Mouse (Mus musculus) kidney, postnatal 0 days (tissue): ENCODE measurements around the gene Rtl8c. TPM values are rescaled to one million over a fixed set of nuclear protein-coding genes. Genes with fewer than 3 reads are reported as not detected.
"Not testable (repeated sequence)": the region's sequence is repeated elsewhere in the genome, so short reads cannot be mapped to it uniquely, and the experiment has no call there.

Experiments used
- ATAC-seq: fragments of 200-750 bp; cut with Nextera tagmentation; replicated peaks from 2 replicates; pipeline ENCODE4 v1.8.0; 2017; ENCODE audit warnings: low read depth, moderate number of reproducible peaks, moderate TSS enrichment, moderate library complexity; ENCODE audit not compliant: low FRiP score
- DNase-seq: peaks from one replicate; pipeline ENCODE4 v3.0.0-alpha.2; 2016; ENCODE audit warnings: low spot score
- H3K27ac ChIP-seq: fragments of 300-500 bp; sonication (generic); 2 replicates; pipeline ENCODE4 v1.5.1; 2014; ENCODE audit warnings: mild to moderate bottlenecking
- H3K27me3 ChIP-seq: fragments of 300-500 bp; sonication (generic); 2 replicates; pipeline ENCODE4 v1.6.1; 2014; ENCODE audit warnings: low read length, mixed read lengths; ENCODE audit not compliant: insufficient read depth
- H3K36me3 ChIP-seq: fragments of 300-500 bp; sonication (generic); 2 replicates; pipeline ENCODE4 v1.6.1; 2014; ENCODE audit warnings: low read length, mixed read lengths; ENCODE audit not compliant: insufficient read depth
- H3K4me1 ChIP-seq: fragments of 300-500 bp; sonication (generic); replicated peaks from 2 replicates; pipeline ENCODE4 v1.6.1; 2014; ENCODE audit warnings: antibody characterized with exemption, low read length, mixed read lengths; ENCODE audit not compliant: insufficient read depth
- H3K4me2 ChIP-seq: fragments of 300-500 bp; sonication (generic); 2 replicates; pipeline ENCODE4 v1.6.1; 2014; ENCODE audit warnings: mild to moderate bottlenecking, low read length, moderate library complexity, mixed read lengths
- H3K4me3 ChIP-seq: fragments of 300-500 bp; sonication (generic); replicated peaks from 2 replicates; pipeline ENCODE4 v1.5.1; 2014; ENCODE audit warnings: low read depth, low read length
- H3K9ac ChIP-seq: fragments of 300-500 bp; sonication (generic); 2 replicates; pipeline ENCODE4 v1.6.1; 2014; ENCODE audit warnings: low read depth, low read length
- H3K9me3 ChIP-seq: fragments of 300-500 bp; sonication (generic); replicated peaks from 2 replicates; pipeline ENCODE4 v1.6.1; 2016; ENCODE audit warnings: low read length, inconsistent platforms, mixed read lengths
- CTCF ChIP-seq: IDR thresholded peaks from 2 replicates; pipeline ENCODE4 v1.5.1; 2016; ENCODE audit warnings: antibody characterized with exemption, low read depth, mild to moderate bottlenecking, moderate library complexity
- WGBS: fragments of 180-500 bp; shearing (Covaris S2); extraction: QIAGEN DNeasy Blood & Tissue Kit; methylation state at CpG from one replicate; pipeline ENCODE4 v1.1.7; 2014; 5-methylcytosine and 5-hydroxymethylcytosine counted together
- polyA plus RNA-seq: library from polyadenylated mRNA; unstranded; fragments of >200 nt; fragmentation: Nextera tagmentation; extraction: Ambion mirVana; gene quantifications from 2 replicates; pipeline ENCODE4 v1.2.1, GENCODE M21; 2015

The Rtl8c gene
- 70.2 and 71.8 TPM in 2 replicates for polyA plus RNA-seq

- no peaks in the 10 kb centered on the region for H3K27me3 ChIP-seq
- H3K36me3 ChIP-seq = no peaks in the 10 kb centered on the region
- peak within 1 kb of the TSS; percentile 54 for H3K9ac ChIP-seq
- H3K4me2 ChIP-seq = peak within 1 kb of the TSS; percentile 55
- DNase-seq (peak; percentile 71), ATAC-seq (peak; percentile 80)
- no peaks in the 10 kb centered on the region for H3K4me1 ChIP-seq
- H3K4me3 ChIP-seq = peak within 1 kb of the TSS; percentile 42
- 30% methylated on average over 20 of the region's 20 CpGs for WGBS
- H3K27ac ChIP-seq = peak within 1 kb of the TSS; percentile 36
- no peaks in the 10 kb centered on the region for H3K9me3 ChIP-seq
- TF ChIP-seq CTCF = no peak; the same call in 1 of the 2 replicates
Observed at GRCm38 (mm10) chrX:53607242-53608121, at the start of gene Rtl8c. Rtl8c (plus strand) TSS chrX:53608032.

DNA sequence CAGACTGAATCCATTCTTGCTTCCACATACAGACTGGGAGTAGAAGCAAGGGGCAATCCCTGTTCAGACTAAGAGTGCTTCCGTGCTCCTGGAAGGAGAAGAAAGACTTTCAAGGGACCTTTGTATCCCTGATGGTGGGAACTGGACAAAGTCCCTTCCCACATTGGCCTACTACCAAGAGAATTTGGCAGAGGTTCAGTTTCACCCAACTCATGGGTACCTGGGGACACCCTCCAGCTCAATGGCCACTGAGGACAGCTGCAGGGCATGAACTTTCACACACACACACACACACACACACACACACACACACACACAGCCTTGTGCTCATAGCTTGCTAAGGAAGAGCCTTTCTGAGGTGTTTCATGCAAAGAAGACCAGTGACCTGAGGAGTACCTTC, 28.5 kb upstream of the Rtl8c start:
- Histone ChIP-seq H3K9me3 (no peaks in the 10 kb centered on the region), H3K27me3 (no peaks in the 10 kb centered on the region), H3K27ac (no peak overlapping the region), H3K4me1 (no peaks in the 10 kb centered on the region), H3K4me2 (no peak overlapping the region), H3K9ac (no peak overlapping the region), H3K4me3 (no peak overlapping the region), H3K36me3 (no peaks in the 10 kb centered on the region)
- DNase-seq (no peak), ATAC-seq (no peak)
- TF ChIP-seq CTCF = no peak
- WGBS = 69% methylated on average over 1 of the region's 1 CpGs

GRCm38 (mm10) chrX:53581407-53581806, 26.4 kb upstream of the Rtl8c start:
- not testable (repeated sequence) for ATAC-seq, H3K9me3 ChIP-seq, H3K4me1 ChIP-seq, DNase-seq, H3K27me3 ChIP-seq, H3K36me3 ChIP-seq, H3K27ac ChIP-seq, H3K4me3 ChIP-seq, H3K4me2 ChIP-seq, H3K9ac ChIP-seq
- WGBS = 92% methylated on average over 2 of the region's 4 CpGs

DNA sequence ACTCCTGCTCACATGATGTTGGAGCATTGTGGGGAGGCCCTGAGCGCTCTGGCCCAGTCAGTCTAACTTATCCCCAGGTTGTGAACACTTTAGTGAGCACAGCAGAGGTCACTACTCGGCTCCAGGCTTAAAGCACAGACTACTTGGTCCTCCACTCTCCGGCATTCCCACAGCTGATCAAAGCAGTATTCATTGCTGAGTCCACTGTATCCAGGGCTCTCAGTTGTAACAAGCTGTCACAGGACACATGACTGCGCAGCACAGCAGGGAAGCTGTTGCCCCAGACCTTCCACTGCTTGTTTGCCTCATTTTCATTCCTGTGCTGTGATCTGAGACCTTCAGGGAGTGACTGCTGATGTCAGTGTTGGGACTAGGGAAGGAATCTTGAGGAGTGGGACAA, 24.4 kb upstream of the Rtl8c start:
- H3K9me3 ChIP-seq, H3K4me2 ChIP-seq, H3K27me3 ChIP-seq, H3K27ac ChIP-seq, H3K4me3 ChIP-seq, DNase-seq, H3K9ac ChIP-seq, H3K36me3 ChIP-seq, H3K4me1 ChIP-seq: not testable (repeated sequence)
- ATAC-seq = peak; percentile 75
- WGBS = 49% methylated on average over 3 of the region's 4 CpGs

GRCm38 (mm10) chrX:53599993-53600392, 7.8 kb upstream of the Rtl8c start:
- H3K4me1 ChIP-seq, H3K27ac ChIP-seq, DNase-seq, H3K9me3 ChIP-seq, H3K4me3 ChIP-seq, H3K4me2 ChIP-seq, H3K36me3 ChIP-seq, H3K9ac ChIP-seq, ATAC-seq, H3K27me3 ChIP-seq: not testable (repeated sequence)
- TF ChIP-seq CTCF = peak; percentile 58
- WGBS = 17% methylated on average over 1 of the region's 2 CpGs

GRCm38 (mm10) chrX:53606176-53606575, 1.7 kb upstream of the Rtl8c start:
- H3K4me3 ChIP-seq, H3K27ac ChIP-seq, H3K4me2 ChIP-seq, H3K9ac ChIP-seq, DNase-seq, H3K4me1 ChIP-seq, H3K9me3 ChIP-seq, ATAC-seq, H3K27me3 ChIP-seq, H3K36me3 ChIP-seq: not testable (repeated sequence)
- 19% methylated on average over 1 of the region's 1 CpGs for WGBS
